Mouse (Mus musculus) MEL (cell line): ENCODE measurements at regions not wholly inside any gene's neighbourhood (a gene's known extent, or its start where the extent isn't known, plus 50 kb on each side); places are given as distances from the start of the nearest gene placed in this dataset.

Experiments
- DNase-seq: peaks from one replicate; pipeline ENCODE4 v3.0.0; 2011; ENCODE audit warnings: low read depth, low spot score
- H3K27ac ChIP-seq: 2 replicates; pipeline ENCODE4 v1.5.1; 2012; ENCODE audit warnings: low read depth, mild to moderate bottlenecking, control low read depth, low read length, moderate library complexity; ENCODE audit not compliant: control insufficient read depth
- H3K27me3 ChIP-seq, 2 experiments: fragments of 150-350 bp in 1 of 2; sonication (generic) in 1 of 2; 2 replicates each; pipeline ENCODE4 v1.6.1; 2012; ENCODE audit warnings: low read length in 2 of 2, mild to moderate bottlenecking in 2 of 2, improper control_type of control experiment in 1 of 2, moderate library complexity in 1 of 2; ENCODE audit not compliant: insufficient read depth in 2 of 2, control insufficient read depth in 1 of 2
- H3K36me3 ChIP-seq, 2 experiments: 2 replicates each; pipeline ENCODE4 v1.6.1; 2012 to 2014; ENCODE audit warnings: low read length in 2 of 2, improper control_type of control experiment in 1 of 2, inconsistent platforms in 1 of 2, mild to moderate bottlenecking in 1 of 2; ENCODE audit not compliant: insufficient read depth in 2 of 2, control insufficient read depth in 1 of 2
- H3K4me1 ChIP-seq, 2 experiments: fragments of 150-350 bp in 1 of 2; sonication (generic) in 1 of 2; 2 replicates each; pipeline ENCODE4 v1.6.1; 2012; ENCODE audit warnings: low read length in 2 of 2, improper control_type of control experiment in 1 of 2, mild to moderate bottlenecking in 1 of 2; ENCODE audit not compliant: insufficient read depth in 2 of 2, control insufficient read depth in 1 of 2
- H3K4me3 ChIP-seq, 2 experiments: fragments of 150-350 bp in 1 of 2; sonication (generic) in 1 of 2; 2 replicates each; pipeline ENCODE4 v1.5.1; 2012; ENCODE audit warnings: low read depth in 2 of 2, low read length in 2 of 2, mild to moderate bottlenecking in 2 of 2, moderate library complexity in 2 of 2, control low read depth in 1 of 2, improper control_type of control experiment in 1 of 2; ENCODE audit not compliant: control insufficient read depth in 1 of 2, insufficient read depth in 1 of 2
- H3K79me2 ChIP-seq: 2 replicates; pipeline ENCODE4 v1.6.1; 2012; ENCODE audit warnings: mild to moderate bottlenecking, low read length, moderate library complexity; ENCODE audit not compliant: control insufficient read depth, poor library complexity, insufficient read depth
- H3K9ac ChIP-seq: 2 replicates; pipeline ENCODE4 v1.6.1; 2012; ENCODE audit warnings: low read depth, mild to moderate bottlenecking, control low read depth, low read length, moderate library complexity; ENCODE audit not compliant: control insufficient read depth, poor library complexity, severe bottlenecking
- H3K9me3 ChIP-seq: fragments of 150-350 bp; sonication (generic); replicated peaks from 2 replicates; pipeline ENCODE4 v1.6.1; 2012; ENCODE audit warnings: mild to moderate bottlenecking, low read length, improper control_type of control experiment, moderate library complexity; ENCODE audit not compliant: insufficient read depth
- E2F4 ChIP-seq: IDR thresholded peaks from 2 replicates; pipeline ENCODE4 v1.6.1; 2011; ENCODE audit warnings: low read depth, low read length, improper control_type of control experiment, borderline replicate concordance
- ELF1 ChIP-seq: IDR thresholded peaks from 2 replicates; pipeline ENCODE4 v1.6.1; 2014; ENCODE audit warnings: low read depth, mild to moderate bottlenecking, inconsistent platforms, low read length, improper control_type of control experiment, moderate library complexity
- HCFC1 ChIP-seq: IDR thresholded peaks from 2 replicates; pipeline ENCODE4 v1.6.1; 2012; ENCODE audit warnings: low read depth, mild to moderate bottlenecking, inconsistent platforms, low read length, improper control_type of control experiment, moderate library complexity
- JUND ChIP-seq: IDR thresholded peaks from 2 replicates; pipeline ENCODE4 v1.6.1; 2011; ENCODE audit warnings: low read depth, mild to moderate bottlenecking, improper control_type of control experiment, low read length
- MYB ChIP-seq: IDR thresholded peaks from 2 replicates; pipeline ENCODE4 v1.6.1; 2011; ENCODE audit warnings: mild to moderate bottlenecking, low read depth, low read length, improper control_type of control experiment
- NELFE ChIP-seq: IDR thresholded peaks from 2 replicates; pipeline ENCODE4 v1.6.1; 2011; ENCODE audit warnings: low read depth, low read length, improper control_type of control experiment
- POLR2AphosphoS5 ChIP-seq: IDR thresholded peaks from 2 replicates; pipeline ENCODE4 v1.6.1; 2012; ENCODE audit warnings: low read depth, borderline replicate concordance, mild to moderate bottlenecking, inconsistent platforms, low read length, moderate library complexity, mixed read lengths
- TAL1 ChIP-seq: IDR thresholded peaks from 2 replicates; pipeline ENCODE4 v1.6.1; 2012; ENCODE audit warnings: mild to moderate bottlenecking, inconsistent platforms, low read length, moderate library complexity, mixed read lengths
- TCF12 ChIP-seq: IDR thresholded peaks from 2 replicates; pipeline ENCODE4 v1.6.1; 2014; ENCODE audit warnings: low read depth, mild to moderate bottlenecking, inconsistent platforms, low read length, improper control_type of control experiment, moderate library complexity
- UBTF ChIP-seq: IDR thresholded peaks from 2 replicates; pipeline ENCODE4 v1.6.1; 2012; ENCODE audit warnings: low read depth, mild to moderate bottlenecking, inconsistent platforms, low read length, improper control_type of control experiment, moderate library complexity, borderline replicate concordance; ENCODE audit not compliant: insufficient read depth
- USF2 ChIP-seq, 2 experiments: IDR thresholded peaks; 2 replicates each; pipeline ENCODE4 v1.6.1; 2011 to 2012; ENCODE audit warnings: improper control_type of control experiment in 2 of 2, low read length in 2 of 2, borderline replicate concordance in 1 of 2, inconsistent platforms in 1 of 2, low read depth in 1 of 2, mild to moderate bottlenecking in 1 of 2; ENCODE audit not compliant: insufficient read depth in 1 of 2
- ZKSCAN1 ChIP-seq: IDR thresholded peaks from 2 replicates; pipeline ENCODE4 v1.6.1; 2012; ENCODE audit warnings: low read depth, mild to moderate bottlenecking, inconsistent platforms, low read length, improper control_type of control experiment, moderate library complexity

DNA sequence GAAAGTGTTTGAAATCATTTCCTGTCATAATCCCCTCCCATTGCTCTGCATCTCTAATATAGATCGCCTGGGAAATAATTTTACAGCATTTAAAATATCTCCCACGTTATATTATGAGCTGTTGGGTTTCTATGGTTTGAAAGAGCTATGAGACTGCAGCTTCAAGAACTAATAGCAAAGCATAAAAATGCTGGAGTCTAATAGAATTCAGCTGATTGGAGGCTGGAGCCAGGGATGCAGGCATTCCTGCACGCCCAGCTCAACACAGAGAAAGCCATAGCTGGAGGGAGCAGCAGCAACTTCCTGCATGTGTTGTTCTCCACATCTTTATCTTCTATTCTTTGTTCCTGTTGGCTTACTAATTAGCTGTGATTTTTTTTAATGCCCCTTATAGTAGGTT is 348.8 kb downstream of the Adgrl2 start:
- Histone ChIP-seq H3K79me2 (no peaks in the 10 kb centered on the region), H3K36me3 (no peaks in the 10 kb centered on the region), H3K9me3 (no peaks in the 10 kb centered on the region), H3K27me3 (no peaks in the 10 kb centered on the region), H3K4me3 (no peak overlapping the region), H3K27ac (no peak overlapping the region), H3K9ac (no peak overlapping the region), H3K4me1 (no peaks in the 10 kb centered on the region)
- TF ChIP-seq POLR2AphosphoS5: no peak
- TF ChIP-seq E2F4: no peak
- no peak for TF ChIP-seq TAL1
- no peak for TF ChIP-seq HCFC1
- no peak for TF ChIP-seq UBTF
- no peak for DNase-seq

DNA sequence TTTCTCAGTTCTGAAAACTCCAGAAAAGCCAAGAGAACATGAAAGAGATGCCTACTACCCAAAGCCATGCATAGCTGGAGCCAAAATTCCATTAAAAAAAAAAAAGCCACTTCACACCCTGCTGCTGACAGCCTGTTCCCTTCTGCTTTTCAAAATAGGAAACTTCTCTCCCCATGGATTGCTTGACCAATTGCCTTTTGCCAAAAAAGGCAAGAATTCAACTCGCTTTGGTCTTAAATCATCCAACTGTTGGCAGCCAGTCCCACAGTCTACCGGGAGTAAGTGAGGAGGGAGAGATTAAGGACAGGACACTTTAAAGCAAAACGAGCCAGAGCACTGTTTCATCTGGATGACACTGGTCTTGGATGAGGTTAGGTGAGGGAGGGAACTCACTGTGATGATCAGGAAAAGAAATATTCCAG is 349.7 kb downstream of the Adgrl2 start:
- Histone ChIP-seq H3K4me1 (no peaks in the 10 kb centered on the region), H3K9me3 (no peaks in the 10 kb centered on the region), H3K79me2 (no peaks in the 10 kb centered on the region), H3K4me3 (no peak overlapping the region), H3K36me3 (no peaks in the 10 kb centered on the region), H3K27ac (no peak overlapping the region), H3K9ac (no peak overlapping the region)
- no peak for DNase-seq
- no peak for TF ChIP-seq TCF12
- no peak for TF ChIP-seq USF2 (IDR thresholded peaks at IDR 0.05; ENCODE audit: borderline replicate concordance in 1 of 2, insufficient read depth in 1 of 2, low read depth in 1 of 2, low read length in 2 of 2)
- TF ChIP-seq JUND: no peak
- TF ChIP-seq UBTF: no peak
- TF ChIP-seq, all 39 proteins: peak for 0
- H3K27me3 ChIP-seq: no peaks in the 10 kb centered on the region

DNA sequence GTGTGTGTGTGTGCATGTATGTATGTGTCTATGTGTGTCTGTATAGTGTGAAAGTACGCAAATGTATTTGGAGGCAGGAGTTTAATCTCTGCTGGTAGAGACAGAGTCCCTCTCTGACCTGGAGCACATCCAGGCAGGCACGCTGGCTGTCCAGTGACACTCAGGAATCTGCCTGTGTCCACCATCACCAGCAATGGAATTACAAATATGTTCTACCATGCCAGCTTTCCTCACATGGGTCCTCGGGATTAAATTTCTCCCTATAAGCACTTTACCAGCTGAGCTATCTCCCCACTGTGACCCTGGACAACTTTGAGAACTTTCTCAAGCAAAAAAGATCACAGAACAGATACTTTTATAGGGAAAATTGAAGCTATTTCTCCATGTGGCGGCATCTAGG is 355.3 kb downstream of the Adgrl2 start:
- no peak for DNase-seq
- H3K4me3 ChIP-seq: no peak overlapping the region
- no peak overlapping the region for H3K27ac ChIP-seq
- no peak for TF ChIP-seq JUND
- TF ChIP-seq ELF1: no peak
- no peak for TF ChIP-seq ZKSCAN1
- no peak for TF ChIP-seq HCFC1
- no peak for TF ChIP-seq UBTF
- no peak for TF ChIP-seq NELFE
- TF ChIP-seq MYB: no peak
- TF ChIP-seq POLR2AphosphoS5: no peak
- no peak for TF ChIP-seq TCF12
- no peaks in the 10 kb centered on the region for H3K9me3 ChIP-seq
- H3K9ac ChIP-seq: no peak overlapping the region
- no peaks in the 10 kb centered on the region for H3K79me2 ChIP-seq
- no peaks in the 10 kb centered on the region for H3K36me3 ChIP-seq
- H3K27me3 ChIP-seq: no peaks in the 10 kb centered on the region
- no peaks in the 10 kb centered on the region for H3K4me1 ChIP-seq
